Mouse (Mus musculus): Measurements from ENCODE around the gene Fpr2.

DNA sequence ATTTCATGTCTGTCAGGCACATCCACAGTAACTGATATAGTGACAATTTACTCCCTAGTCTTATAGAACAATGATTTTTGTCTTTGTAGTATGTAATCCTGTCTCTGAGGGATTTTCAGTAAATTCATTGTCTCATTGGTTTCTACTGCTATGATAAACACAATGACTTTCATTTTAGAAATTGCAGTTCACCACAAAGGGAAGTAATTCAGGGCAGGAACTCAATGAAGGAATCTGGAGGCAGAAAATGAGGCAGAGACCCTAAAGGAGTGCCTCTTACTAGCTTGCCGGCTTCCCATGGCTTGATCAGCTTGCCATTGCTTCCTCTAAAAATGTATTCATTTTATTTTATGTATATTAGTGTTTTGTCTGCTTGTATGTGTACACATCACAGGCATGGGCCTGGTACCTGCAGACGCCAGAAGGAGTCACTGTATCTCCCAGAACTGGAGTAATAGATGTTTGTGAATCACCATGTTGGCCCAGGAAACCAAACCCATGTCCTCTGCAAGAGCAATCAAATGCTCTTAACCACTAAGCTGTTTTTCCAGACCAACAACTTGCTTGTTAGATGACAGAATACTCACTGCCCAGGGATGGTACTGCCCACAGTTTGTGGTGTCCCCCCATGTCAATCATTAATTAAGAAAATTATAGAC lies 16.6 kb upstream of the Fpr2 start:
- TF ChIP-seq CTCF (IDR thresholded peaks at IDR 0.05; ENCODE audit: insufficient read depth, low read length) (no peak), POLR2A (IDR thresholded peaks at IDR 0.05; ENCODE audit: borderline replicate concordance, extremely low read depth, low read depth, low read length) (no peak)

Data from lung, adult 2 months (tissue).